Mouse (Mus musculus) liver, embryonic 14.5 days (tissue): ENCODE data around the gene Atg2b. TPM values are rescaled to one million over a fixed set of nuclear protein-coding genes. Genes with fewer than 3 reads are reported as not detected.
A peak's percentile ranks its signal among the peaks of the same experiment; 100 is the strongest.

Experiments used
- ATAC-seq: fragments of 200-750 bp; cut with Nextera tagmentation; 2 replicates; pipeline ENCODE4 v1.8.0; 2017; ENCODE audit warnings: moderate number of reproducible peaks, mild to moderate bottlenecking, moderate library complexity; ENCODE audit not compliant: insufficient read depth
- DNase-seq, 3 experiments: peaks; one replicate each; pipeline ENCODE4 v3.0.0-alpha.2; 2012 to 2013; ENCODE audit warnings: low read depth in 3 of 3, low spot score in 3 of 3
- H3K27ac ChIP-seq: fragments of 300-500 bp; sonication (generic); 2 replicates; pipeline ENCODE4 v1.5.1; 2014; ENCODE audit warnings: moderate library complexity, mild to moderate bottlenecking, control low read depth, inconsistent platforms
- H3K27me3 ChIP-seq: fragments of 300-500 bp; sonication (generic); 2 replicates; pipeline ENCODE4 v1.6.1; 2014; ENCODE audit warnings: mild to moderate bottlenecking, low read length, moderate library complexity; ENCODE audit not compliant: control insufficient read depth, insufficient read depth
- H3K36me3 ChIP-seq: fragments of 300-500 bp; sonication (generic); replicated peaks from 2 replicates; pipeline ENCODE4 v1.6.1; 2014; ENCODE audit warnings: low read depth; ENCODE audit not compliant: control insufficient read depth, insufficient read depth
- H3K4me1 ChIP-seq, 2 experiments: fragments of 200-500 bp in 1 of 2; fragments of 300-500 bp in 1 of 2; sonication (generic) in 1 of 2; replicated peaks; 2 replicates each; pipeline ENCODE4 v1.6.1; 2012 to 2014; ENCODE audit warnings: antibody characterized with exemption in 1 of 2, inconsistent platforms in 1 of 2, low read length in 1 of 2; ENCODE audit not compliant: control insufficient read depth in 2 of 2, insufficient read depth in 2 of 2
- H3K4me2 ChIP-seq: fragments of 300-500 bp; sonication (generic); 2 replicates; pipeline ENCODE4 v1.6.1; 2014; ENCODE audit warnings: low read depth, mild to moderate bottlenecking, control low read depth, moderate library complexity
- H3K4me3 ChIP-seq, 2 experiments: fragments of 200-500 bp in 1 of 2; fragments of 300-500 bp in 1 of 2; sonication (generic) in 1 of 2; 2 replicates each; pipeline ENCODE4 v1.5.1; 2012 to 2014; ENCODE audit warnings: low read depth in 2 of 2, low read length in 2 of 2, mild to moderate bottlenecking in 2 of 2, control low read depth in 1 of 2, inconsistent platforms in 1 of 2, moderate library complexity in 1 of 2; ENCODE audit not compliant: insufficient read depth in 1 of 2
- H3K9ac ChIP-seq: fragments of 300-500 bp; sonication (generic); replicated peaks from 2 replicates; pipeline ENCODE4 v1.6.1; 2014; ENCODE audit warnings: mild to moderate bottlenecking, control low read depth, moderate library complexity
- H3K9me3 ChIP-seq: fragments of 300-500 bp; sonication (generic); 2 replicates; pipeline ENCODE4 v1.6.1; 2016; ENCODE audit warnings: low read length, mixed read lengths; ENCODE audit not compliant: control insufficient read depth
- CTCF ChIP-seq: IDR thresholded peaks from 2 replicates; pipeline ENCODE4 v1.5.1; 2016; ENCODE audit warnings: antibody characterized with exemption, low read depth, control low read depth
- EP300 ChIP-seq: IDR thresholded peaks from 2 replicates; pipeline ENCODE4 v1.6.1; 2016; ENCODE audit warnings: antibody characterized with exemption, low read depth
- WGBS: fragments of 180-500 bp; shearing (Covaris S2); extraction: QIAGEN DNeasy Blood & Tissue Kit; methylation state at CpG from one replicate; pipeline ENCODE4 v1.1.7; 2014; ENCODE audit not compliant: insufficient replicate concordance; 5-methylcytosine and 5-hydroxymethylcytosine counted together
- polyA plus RNA-seq, 2 experiments: library from polyadenylated mRNA; depleted of rRNA in 1 of 2; stranded (reverse) in 1 of 2; unstranded in 1 of 2; fragments of >200 nt; fragmentation: Nextera tagmentation in 1 of 2; extraction: Ambion mirVana in 1 of 2; gene quantifications; 2 replicates each; pipeline versions ENCODE4 v1.2.1 to v1.2.3; 2012 to 2014

Atg2b gene
- polyA plus RNA-seq, 2 experiments: 6.6 to 13.3 TPM

GRCm38 (mm10) chr12:105590786-105591185, 94.2 kb downstream of the Atg2b start:
- Histone ChIP-seq H3K4me3 (no peak overlapping the region), H3K9me3 (no peaks in the 10 kb centered on the region), H3K9ac (no peak overlapping the region), H3K27ac (no peak overlapping the region), H3K36me3 (no peaks in the 10 kb centered on the region), H3K4me2 (no peak overlapping the region), H3K27me3 (no peaks in the 10 kb centered on the region), H3K4me1 (no peaks in the 10 kb centered on the region)
- ATAC-seq: no peak
- TF ChIP-seq CTCF (no peak), EP300 (no peak)
- 56% methylated on average over 7 of the region's 7 CpGs for WGBS
- no peak for DNase-seq

- ATAC-seq (no peak), DNase-seq (no peak)
- Histone ChIP-seq H3K36me3 (no peaks in the 10 kb centered on the region), H3K4me1 (peaks cover 7% of the 10 kb centered on the region in 2 experiments), H3K4me3 (no peak overlapping the region), H3K9me3 (no peaks in the 10 kb centered on the region), H3K27me3 (no peaks in the 10 kb centered on the region), H3K9ac (no peak overlapping the region), H3K27ac (no peak overlapping the region), H3K4me2 (no peak overlapping the region)
- TF ChIP-seq CTCF (no peak), EP300 (no peak)
- WGBS: 66% methylated on average over 8 of the region's 8 CpGs
These were observed 97.5 kb downstream of the Atg2b start for GRCm38 (mm10) chr12:105587526-105587925.

- WGBS: 13% methylated on average over 12 of the region's 12 CpGs
- no peaks in the 10 kb centered on the region for H3K36me3 ChIP-seq
- no peak overlapping the region for H3K27ac ChIP-seq
- no peaks in the 10 kb centered on the region for H3K9me3 ChIP-seq
- no peaks in the 10 kb centered on the region for H3K27me3 ChIP-seq
- TF ChIP-seq EP300 (no peak), CTCF (peak; percentile 97)
- no peak overlapping the region for H3K9ac ChIP-seq
- no peak overlapping the region for H3K4me3 ChIP-seq
- DNase-seq (peak; percentile 12 to 32 (median 31)), ATAC-seq (no peak)
- peaks cover 7% of the 10 kb centered on the region in 2 experiments for H3K4me1 ChIP-seq
- H3K4me2 ChIP-seq: no peak overlapping the region
These were observed 100.2 kb downstream of the Atg2b start for GRCm38 (mm10) chr12:105584851-105585250.

GRCm38 (mm10) chr12:105583484-105583883, 101.5 kb downstream of the Atg2b start:
- peak; percentile 31 to 40 (median 33) for DNase-seq
- Histone ChIP-seq H3K27ac (no peak overlapping the region), H3K27me3 (no peaks in the 10 kb centered on the region), H3K9ac (no peak overlapping the region), H3K4me2 (no peak overlapping the region), H3K4me3 (no peak overlapping the region), H3K9me3 (no peaks in the 10 kb centered on the region), H3K36me3 (no peaks in the 10 kb centered on the region), H3K4me1 (peaks cover 7% of the 10 kb centered on the region in 2 experiments)
- TF ChIP-seq CTCF (no peak), EP300 (no peak)
- 21% methylated on average over 2 of the region's 2 CpGs for WGBS
- peak; percentile 78 for ATAC-seq

- no peak for ATAC-seq
- Histone ChIP-seq H3K36me3 (no peaks in the 10 kb centered on the region), H3K4me3 (no peak overlapping the region), H3K9me3 (no peaks in the 10 kb centered on the region), H3K27me3 (no peaks in the 10 kb centered on the region), H3K4me2 (no peak overlapping the region), H3K9ac (no peak overlapping the region), H3K27ac (no peak overlapping the region), H3K4me1 (peaks cover 7% of the 10 kb centered on the region in 2 experiments)
- 63% methylated on average over 9 of the region's 9 CpGs for WGBS
- TF ChIP-seq CTCF: no peak
- TF ChIP-seq EP300: no peak
- no peak for DNase-seq
These were observed 102.5 kb downstream of the Atg2b start for GRCm38 (mm10) chr12:105582486-105582885.
